Mouse (Mus musculus): ENCODE measurements around the gene Zfr2.

DNA sequence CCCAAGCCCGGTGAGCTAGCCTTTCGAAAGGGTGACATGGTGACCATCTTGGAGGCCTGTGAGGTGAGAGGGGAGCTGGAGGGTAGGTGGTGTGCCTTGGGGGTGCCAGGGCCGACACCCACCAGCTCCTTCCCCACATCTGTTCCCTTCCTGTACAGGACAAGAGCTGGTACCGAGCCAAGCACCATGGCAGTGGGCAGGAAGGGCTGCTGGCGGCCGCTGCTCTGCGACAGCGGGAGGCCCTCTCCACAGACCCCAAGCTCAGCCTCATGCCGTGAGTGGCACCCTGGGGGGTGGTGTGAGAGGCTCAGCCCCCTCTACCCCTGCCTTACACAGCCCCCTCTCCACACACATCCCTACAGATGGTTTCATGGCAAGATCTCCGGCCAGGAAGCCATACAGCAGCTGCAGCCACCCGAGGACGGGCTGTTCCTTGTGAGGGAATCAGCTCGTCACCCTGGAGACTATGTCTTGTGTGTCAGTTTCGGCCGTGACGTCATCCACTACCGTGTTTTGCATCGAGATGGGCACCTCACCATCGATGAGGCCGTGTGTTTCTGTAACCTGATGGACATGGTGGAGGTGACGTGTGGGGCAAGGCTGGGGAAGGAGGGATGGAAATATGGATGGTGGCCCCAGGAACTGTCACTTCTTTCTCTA, 26.4 kb downstream of the Zfr2 start:
- no peak for TF ChIP-seq CHD1 (IDR thresholded peaks at IDR 0.05; ENCODE audit: low read depth, low read length)
- TF ChIP-seq POLR2AphosphoS2 (IDR thresholded peaks at IDR 0.05; ENCODE audit: low read length): no peak
- no peak for TF ChIP-seq GABPA (IDR thresholded peaks at IDR 0.05; ENCODE audit: low read depth, low read length)
- TF ChIP-seq POLR2A (IDR thresholded peaks at IDR 0.05; ENCODE audit: control insufficient read depth in 1 of 2, insufficient read depth in 1 of 2, low read depth in 1 of 2, low read length in 2 of 2, poor library complexity in 1 of 2): no peak
- no peak for TF ChIP-seq CTCF (IDR thresholded peaks at IDR 0.05 in 2 of 3, conservative IDR thresholded peaks at IDR 0.05 in 1 of 3; ENCODE audit: control insufficient read depth in 1 of 3, insufficient read depth in 1 of 3, low read depth in 2 of 3, low read length in 3 of 3, poor library complexity in 1 of 3, severe bottlenecking in 1 of 3)
- no peak for TF ChIP-seq ELF1 (IDR thresholded peaks at IDR 0.05; ENCODE audit: low read depth, low read length)
- TF ChIP-seq ETS1 (IDR thresholded peaks at IDR 0.05; ENCODE audit: low read depth, low read length): no peak
- no peak for TF ChIP-seq EP300 (IDR thresholded peaks at IDR 0.05; ENCODE audit: low read depth in 1 of 2, low read length in 2 of 2)
- 0 out of 2 replicates have a peak, but pooled peaks have one; percentile 21 for TF ChIP-seq POLR2AphosphoS5 (IDR thresholded peaks at IDR 0.05; ENCODE audit: borderline replicate concordance, low read depth, low read length)

Data from MEL (cell line).